ENCODE assay signal across 7 mouse cellular contexts in genomic region chr7:5038940-5039339, GRCm38 (mm10). TPM values are rescaled to one million over a fixed set of nuclear protein-coding genes. Genes with fewer than 3 reads are reported as not detected.
A peak's percentile ranks its signal among the peaks of the same experiment; 100 is the strongest.
DNase-seq lines count a peak whose midpoint lies in the region; ATAC-seq lines count a peak whose summit lies in the region.

No protein-coding gene starts in this region.

- no peak for ATAC-seq in lung, embryonic 15.5 days (ENCODE audit: borderline replicate concordance, extremely low read depth, low FRiP score, low TSS enrichment)
- ATAC-seq in embryonic facial prominence, embryonic 13.5 days (ENCODE audit: insufficient number of reproducible peaks, insufficient read depth, low FRiP score, low TSS enrichment, low read depth): no peak
- no peak for ATAC-seq in limb, embryonic 11.5 days (ENCODE audit: insufficient number of reproducible peaks, low FRiP score, low TSS enrichment, low read depth)
- ATAC-seq in stomach, embryonic 15.5 days (ENCODE audit: insufficient read depth, low FRiP score, low read depth): no peak

- H3K27me3 ChIP-seq in lung, embryonic 15.5 days: no peaks in the 10 kb centered on the region
- H3K27me3 ChIP-seq in embryonic facial prominence, embryonic 13.5 days: no peaks in the 10 kb centered on the region
- no peaks in the 10 kb centered on the region for H3K27me3 ChIP-seq in limb, embryonic 11.5 days (ENCODE audit: control insufficient read depth, insufficient read depth, low read length)
- H3K27me3 ChIP-seq in stomach, embryonic 15.5 days (replicated peaks): no peaks in the 10 kb centered on the region

- WGBS in lung, embryonic 15.5 days: 16% methylated on average over 5 of the region's 5 CpGs
- 37% methylated on average over 5 of the region's 5 CpGs for WGBS in embryonic facial prominence, embryonic 13.5 days
- WGBS in limb, embryonic 11.5 days: 45% methylated on average over 5 of the region's 5 CpGs
- 15% methylated on average over 5 of the region's 5 CpGs for WGBS in stomach, embryonic 15.5 days

- H3K4me2 ChIP-seq in lung, embryonic 15.5 days: peak overlapping the region; percentile 57
- H3K4me2 ChIP-seq in embryonic facial prominence, embryonic 13.5 days: peak overlapping the region; percentile 60
- H3K4me2 ChIP-seq in limb, embryonic 11.5 days (ENCODE audit: low read depth, severe bottlenecking): peak overlapping the region; percentile 48
- peak overlapping the region; percentile 54 for H3K4me2 ChIP-seq in stomach, embryonic 15.5 days

- H3K4me3 ChIP-seq in lung, embryonic 15.5 days: peak overlapping the region; percentile 78
- H3K4me3 ChIP-seq in embryonic facial prominence, embryonic 13.5 days: peak overlapping the region; percentile 61
- peak overlapping the region; percentile 55 for H3K4me3 ChIP-seq in limb, embryonic 11.5 days (ENCODE audit: low read depth, low read length)
- peak overlapping the region; percentile 65 for H3K4me3 ChIP-seq in stomach, embryonic 15.5 days (replicated peaks)

- DNase-seq in lung, postnatal 14 days: no peak
- DNase-seq in limb, embryonic 11.5 days (ENCODE audit: low spot score): no peak
- DNase-seq in right cerebral cortex, postnatal 36 days (ENCODE audit: low spot score in 2 of 2): no peak
- DNase-seq in kidney, postnatal 25 days: no peak

- no peaks in the 10 kb centered on the region for H3K9me3 ChIP-seq in lung, embryonic 15.5 days
- peaks cover 14% of the 10 kb centered on the region for H3K9me3 ChIP-seq in embryonic facial prominence, embryonic 13.5 days
- peaks cover 3% of the 10 kb centered on the region; the same call in 1 of the 2 replicates for H3K9me3 ChIP-seq in limb, embryonic 11.5 days (ENCODE audit: control insufficient read depth, low read length)
- H3K9me3 ChIP-seq in stomach, embryonic 15.5 days: no peaks in the 10 kb centered on the region

- peaks cover 24% of the 10 kb centered on the region for H3K36me3 ChIP-seq in lung, embryonic 15.5 days
- H3K36me3 ChIP-seq in embryonic facial prominence, embryonic 13.5 days: peaks cover 40% of the 10 kb centered on the region
- peaks cover 5% of the 10 kb centered on the region for H3K36me3 ChIP-seq in limb, embryonic 11.5 days (ENCODE audit: control insufficient read depth, insufficient read depth, low read length)
- H3K36me3 ChIP-seq in stomach, embryonic 15.5 days: peaks cover 23% of the 10 kb centered on the region

- H3K27ac ChIP-seq in lung, embryonic 15.5 days: peak overlapping the region; percentile 96; the same call in 1 of the 2 replicates
- H3K27ac ChIP-seq in embryonic facial prominence, embryonic 13.5 days: peak overlapping the region; percentile 97
- no peak overlapping the region for H3K27ac ChIP-seq in limb, embryonic 11.5 days (replicated peaks; ENCODE audit: low read depth, low read length)
- H3K27ac ChIP-seq in stomach, embryonic 15.5 days: peak overlapping the region; percentile 96

- H3K9ac ChIP-seq in lung, embryonic 15.5 days: peak overlapping the region; percentile 80
- H3K9ac ChIP-seq in embryonic facial prominence, embryonic 13.5 days: peak overlapping the region; percentile 81
- peak overlapping the region; percentile 66; the same call in 1 of the 2 replicates for H3K9ac ChIP-seq in limb, embryonic 11.5 days (ENCODE audit: low read length)
- peak overlapping the region; percentile 58; the same call in 1 of the 2 replicates for H3K9ac ChIP-seq in stomach, embryonic 15.5 days

- 0 out of 2 replicates have a peak, but pooled peaks cover 6% of the 10 kb centered on the region for H3K4me1 ChIP-seq in lung, embryonic 15.5 days
- H3K4me1 ChIP-seq in embryonic facial prominence, embryonic 13.5 days: peaks cover 9% of the 10 kb centered on the region
- H3K4me1 ChIP-seq in limb, embryonic 11.5 days (ENCODE audit: control insufficient read depth, insufficient read depth, low read length): no peaks in the 10 kb centered on the region
- no peaks in the 10 kb centered on the region for H3K4me1 ChIP-seq in stomach, embryonic 15.5 days

RNA-seq across cellular contexts. Expression of gene Zfp784, which starts 0.7 kb away (rescaled TPM):
- 4.9 and 5.0 TPM in 2 replicates for polyA plus RNA-seq in lung, embryonic 15.5 days (2015; fragmentation: Nextera tagmentation; extraction: Ambion mirVana)
- polyA plus RNA-seq in embryonic facial prominence, embryonic 13.5 days (2015; fragmentation: Nextera tagmentation; extraction: Ambion mirVana): 5.6 and 5.9 TPM in 2 replicates
- polyA plus RNA-seq in limb, embryonic 11.5 days (2014; fragmentation: Nextera tagmentation; extraction: Ambion mirVana): 2.7 and 4.1 TPM in 2 replicates
- 5.4 and 6.0 TPM in 2 replicates for polyA plus RNA-seq in stomach, embryonic 15.5 days (2015; fragmentation: Nextera tagmentation; extraction: Ambion mirVana)

RNA-seq across cellular contexts. Expression of gene 4632433K11Rik, which starts 5.0 kb away (rescaled TPM):
- polyA plus RNA-seq in lung, embryonic 15.5 days (2015; fragmentation: Nextera tagmentation; extraction: Ambion mirVana): not detected in 2 replicates
- polyA plus RNA-seq in embryonic facial prominence, embryonic 13.5 days (2015; fragmentation: Nextera tagmentation; extraction: Ambion mirVana): not detected in 2 replicates
- polyA plus RNA-seq in limb, embryonic 11.5 days (2014; fragmentation: Nextera tagmentation; extraction: Ambion mirVana): not detected in 2 replicates
- not detected in 2 replicates for polyA plus RNA-seq in stomach, embryonic 15.5 days (2015; fragmentation: Nextera tagmentation; extraction: Ambion mirVana)

RNA-seq across cellular contexts. Expression of gene Zfp580, which starts 12.4 kb away (rescaled TPM):
- polyA plus RNA-seq in lung, embryonic 15.5 days (2015; fragmentation: Nextera tagmentation; extraction: Ambion mirVana): 29.2 and 30.0 TPM in 2 replicates
- 44.7 and 45.9 TPM in 2 replicates for polyA plus RNA-seq in embryonic facial prominence, embryonic 13.5 days (2015; fragmentation: Nextera tagmentation; extraction: Ambion mirVana)
- 31.8 and 32.9 TPM in 2 replicates for polyA plus RNA-seq in limb, embryonic 11.5 days (2014; fragmentation: Nextera tagmentation; extraction: Ambion mirVana)
- polyA plus RNA-seq in stomach, embryonic 15.5 days (2015; fragmentation: Nextera tagmentation; extraction: Ambion mirVana): 27.7 and 28.6 TPM in 2 replicates

RNA-seq across cellular contexts. Expression of gene Ccdc106, which starts 18.6 kb away (rescaled TPM):
- 7.0 and 7.6 TPM in 2 replicates for polyA plus RNA-seq in lung, embryonic 15.5 days (2015; fragmentation: Nextera tagmentation; extraction: Ambion mirVana)
- polyA plus RNA-seq in embryonic facial prominence, embryonic 13.5 days (2015; fragmentation: Nextera tagmentation; extraction: Ambion mirVana): 46.1 and 55.4 TPM in 2 replicates
- 12.5 and 14.4 TPM in 2 replicates for polyA plus RNA-seq in limb, embryonic 11.5 days (2014; fragmentation: Nextera tagmentation; extraction: Ambion mirVana)
- polyA plus RNA-seq in stomach, embryonic 15.5 days (2015; fragmentation: Nextera tagmentation; extraction: Ambion mirVana): 19.2 and 20.8 TPM in 2 replicates

RNA-seq across cellular contexts. Expression of gene Zfp865, which starts 18.8 kb away (rescaled TPM):
- 6.4 and 6.7 TPM in 2 replicates for polyA plus RNA-seq in lung, embryonic 15.5 days (2015; fragmentation: Nextera tagmentation; extraction: Ambion mirVana)
- 7.7 and 7.9 TPM in 2 replicates for polyA plus RNA-seq in embryonic facial prominence, embryonic 13.5 days (2015; fragmentation: Nextera tagmentation; extraction: Ambion mirVana)
- polyA plus RNA-seq in limb, embryonic 11.5 days (2014; fragmentation: Nextera tagmentation; extraction: Ambion mirVana): 7.5 and 8.2 TPM in 2 replicates
- polyA plus RNA-seq in stomach, embryonic 15.5 days (2015; fragmentation: Nextera tagmentation; extraction: Ambion mirVana): 5.5 and 7.7 TPM in 2 replicates
